Mouse (Mus musculus) embryonic facial prominence, embryonic 11.5 days (tissue): Measurements from ENCODE around the gene Flot1. TPM values are rescaled to one million over a fixed set of nuclear protein-coding genes. Genes with fewer than 3 reads are reported as not detected.
A peak's percentile ranks its signal among the peaks of the same experiment; 100 is the strongest.

Experiments used
- ATAC-seq: fragments of 200-750 bp; cut with Nextera tagmentation; replicated peaks from 2 replicates; pipeline ENCODE4 v1.8.0; 2017; ENCODE audit warnings: low read depth; ENCODE audit not compliant: insufficient number of reproducible peaks, low FRiP score, low TSS enrichment
- DNase-seq: peaks from one replicate; pipeline ENCODE4 v3.0.0-alpha.2; 2015; ENCODE audit warnings: low spot score
- H3K27ac ChIP-seq: fragments of 300-500 bp; sonication (generic); replicated peaks from 2 replicates; pipeline ENCODE4 v1.5.1; 2014; ENCODE audit warnings: mild to moderate bottlenecking, low read depth, low read length, control low read depth
- H3K27me3 ChIP-seq: fragments of 300-500 bp; sonication (generic); 2 replicates; pipeline ENCODE4 v1.6.1; 2014; ENCODE audit warnings: mild to moderate bottlenecking, low read length, moderate library complexity, mixed read lengths; ENCODE audit not compliant: control insufficient read depth, insufficient read depth
- H3K36me3 ChIP-seq: fragments of 300-500 bp; sonication (generic); replicated peaks from 2 replicates; pipeline ENCODE4 v1.6.1; 2014; ENCODE audit warnings: low read depth, mild to moderate bottlenecking, low read length, moderate library complexity, mixed read lengths; ENCODE audit not compliant: control insufficient read depth, insufficient read depth
- H3K4me1 ChIP-seq: fragments of 300-500 bp; sonication (generic); 2 replicates; pipeline ENCODE4 v1.6.1; 2014; ENCODE audit warnings: low read length, mixed read lengths; ENCODE audit not compliant: control insufficient read depth, insufficient read depth
- H3K4me2 ChIP-seq: fragments of 300-500 bp; sonication (generic); 2 replicates; pipeline ENCODE4 v1.6.1; 2014; ENCODE audit warnings: low read depth, mild to moderate bottlenecking, control low read depth, low read length, moderate library complexity
- H3K4me3 ChIP-seq: fragments of 300-500 bp; sonication (generic); 2 replicates; pipeline ENCODE4 v1.5.1; 2014; ENCODE audit warnings: low read depth, low read length, control low read depth
- H3K9ac ChIP-seq: fragments of 300-500 bp; sonication (generic); replicated peaks from 2 replicates; pipeline ENCODE4 v1.6.1; 2014; ENCODE audit warnings: mild to moderate bottlenecking, control low read depth, low read length
- H3K9me3 ChIP-seq: fragments of 300-500 bp; sonication (generic); replicated peaks from 2 replicates; pipeline ENCODE4 v1.6.1; 2016; ENCODE audit warnings: mild to moderate bottlenecking, low read length, inconsistent platforms, mixed read lengths; ENCODE audit not compliant: control insufficient read depth
- WGBS: fragments of 180-500 bp; shearing (Covaris S2); extraction: QIAGEN DNeasy Blood & Tissue Kit; methylation state at CpG from one replicate; pipeline ENCODE4 v1.1.7; 2014; 5-methylcytosine and 5-hydroxymethylcytosine counted together
- polyA plus RNA-seq: library from polyadenylated mRNA; unstranded; fragments of >200 nt; fragmentation: Nextera tagmentation; extraction: Ambion mirVana; gene quantifications from 2 replicates; pipeline ENCODE4 v1.2.1, GENCODE M21; 2014

Gene Flot1
- polyA plus RNA-seq, result 46.7 and 53.8 TPM in 2 replicates

DNA sequence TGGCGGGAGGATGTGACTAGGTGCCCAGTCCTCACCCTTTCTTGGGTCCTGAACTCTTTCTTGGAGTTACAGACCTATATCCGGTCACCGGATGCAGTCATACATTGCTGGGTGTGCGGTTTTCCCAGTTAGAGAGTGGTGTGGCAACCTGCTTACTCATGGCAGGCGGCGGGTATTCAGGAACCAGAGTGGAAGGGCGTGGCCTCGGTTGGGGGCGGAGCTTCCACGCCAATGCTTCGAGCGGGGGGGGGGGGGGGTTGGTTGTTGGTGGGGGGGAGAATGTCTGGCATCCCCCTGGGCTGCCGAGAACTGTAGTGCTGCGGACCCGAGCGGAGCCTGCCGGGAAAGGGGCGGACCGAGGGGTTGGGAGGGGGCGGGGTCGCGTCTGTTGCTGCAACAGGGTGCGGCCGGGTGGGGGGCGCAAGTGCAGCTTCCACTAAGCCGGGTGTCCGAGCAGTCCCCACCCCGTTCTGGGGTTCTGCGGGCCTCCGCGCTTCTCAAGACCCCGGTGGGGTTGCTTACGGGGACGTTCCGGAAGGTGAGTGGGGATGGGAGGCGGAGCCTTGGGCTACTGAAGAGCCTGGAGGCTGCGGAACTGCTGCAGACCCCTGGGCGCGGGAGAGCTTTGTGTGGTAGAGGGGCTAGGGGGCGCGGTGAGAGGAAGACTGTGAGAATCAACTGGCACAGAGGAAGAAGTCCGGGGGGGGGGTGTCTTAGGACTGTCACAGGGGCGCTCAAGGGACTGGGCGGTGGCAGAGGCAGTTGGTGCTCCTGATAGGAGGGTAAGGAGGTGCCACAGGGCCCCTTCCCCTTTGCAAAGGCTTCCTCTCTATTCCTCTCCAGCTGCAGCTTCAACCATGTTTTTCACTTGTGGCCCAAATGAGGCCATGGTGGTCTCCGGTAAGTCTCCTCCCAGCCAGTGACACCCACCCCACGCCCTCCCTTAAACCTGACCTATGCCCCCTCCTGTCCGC is at the start of gene Flot1:
Flot1 (plus strand) TSS at position 267 of the 974 bp plus-strand sequence.
- peak within 1 kb of the TSS; percentile 95 for H3K4me2 ChIP-seq
- peak within 1 kb of the TSS; percentile 65 for H3K9ac ChIP-seq
- WGBS, result under 1% methylated on average over 39 of the region's 47 CpGs
- DNase-seq (peak; percentile 91), ATAC-seq (peak; percentile 86)
- no peaks in the 10 kb centered on the region for H3K9me3 ChIP-seq
- peaks cover 3% of the 10 kb centered on the region for H3K4me1 ChIP-seq
- H3K27ac ChIP-seq, result peak within 1 kb of the TSS; percentile 72
- no peaks in the 10 kb centered on the region; the same call in 1 of the 2 replicates for H3K27me3 ChIP-seq
- no peaks in the 10 kb centered on the region for H3K36me3 ChIP-seq
- H3K4me3 ChIP-seq, result peak within 1 kb of the TSS; percentile 58

GRCm38 (mm10) chr17:35776811-35777609 is 46.0 kb upstream of the Flot1 start:
- Histone ChIP-seq H3K9ac (no peak overlapping the region), H3K27me3 (no peaks in the 10 kb centered on the region), H3K27ac (0 out of 2 replicates have a peak overlapping the region, but pooled peaks have one; percentile 13), H3K4me3 (no peak overlapping the region), H3K4me1 (no peaks in the 10 kb centered on the region), H3K4me2 (no peak overlapping the region), H3K9me3 (no peaks in the 10 kb centered on the region), H3K36me3 (no peaks in the 10 kb centered on the region)
- WGBS, result 47% methylated on average over 13 of the region's 13 CpGs
- DNase-seq (peak; percentile 47), ATAC-seq (no peak; the same call in 1 of the 2 replicates)

DNA sequence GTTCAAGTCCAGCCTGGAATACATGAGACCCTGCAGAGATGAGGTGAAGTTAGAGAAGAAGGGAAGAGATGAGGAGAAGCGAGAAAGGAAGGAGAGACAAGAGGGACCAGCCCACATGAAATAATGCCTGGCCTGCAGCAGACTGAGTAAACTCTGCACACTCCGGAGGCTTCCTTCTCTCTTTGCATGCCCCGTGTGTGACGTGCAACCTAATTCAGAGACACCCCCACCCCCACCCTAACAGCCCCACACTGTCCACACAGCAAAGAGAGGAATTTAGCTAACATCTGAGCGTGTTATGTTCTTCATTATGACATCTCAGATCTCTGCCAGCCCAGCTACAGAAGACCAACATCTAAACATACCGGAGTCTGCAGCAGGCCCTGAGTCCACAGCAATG is 44.1 kb upstream of the Flot1 start:
- Histone ChIP-seq H3K9ac (no peak overlapping the region), H3K4me3 (no peak overlapping the region), H3K27ac (no peak overlapping the region), H3K36me3 (no peaks in the 10 kb centered on the region), H3K4me1 (no peaks in the 10 kb centered on the region), H3K9me3 (no peaks in the 10 kb centered on the region), H3K27me3 (no peaks in the 10 kb centered on the region), H3K4me2 (no peak overlapping the region)
- ATAC-seq (no peak), DNase-seq (no peak)
- 70% methylated on average over 6 of the region's 6 CpGs for WGBS

DNA sequence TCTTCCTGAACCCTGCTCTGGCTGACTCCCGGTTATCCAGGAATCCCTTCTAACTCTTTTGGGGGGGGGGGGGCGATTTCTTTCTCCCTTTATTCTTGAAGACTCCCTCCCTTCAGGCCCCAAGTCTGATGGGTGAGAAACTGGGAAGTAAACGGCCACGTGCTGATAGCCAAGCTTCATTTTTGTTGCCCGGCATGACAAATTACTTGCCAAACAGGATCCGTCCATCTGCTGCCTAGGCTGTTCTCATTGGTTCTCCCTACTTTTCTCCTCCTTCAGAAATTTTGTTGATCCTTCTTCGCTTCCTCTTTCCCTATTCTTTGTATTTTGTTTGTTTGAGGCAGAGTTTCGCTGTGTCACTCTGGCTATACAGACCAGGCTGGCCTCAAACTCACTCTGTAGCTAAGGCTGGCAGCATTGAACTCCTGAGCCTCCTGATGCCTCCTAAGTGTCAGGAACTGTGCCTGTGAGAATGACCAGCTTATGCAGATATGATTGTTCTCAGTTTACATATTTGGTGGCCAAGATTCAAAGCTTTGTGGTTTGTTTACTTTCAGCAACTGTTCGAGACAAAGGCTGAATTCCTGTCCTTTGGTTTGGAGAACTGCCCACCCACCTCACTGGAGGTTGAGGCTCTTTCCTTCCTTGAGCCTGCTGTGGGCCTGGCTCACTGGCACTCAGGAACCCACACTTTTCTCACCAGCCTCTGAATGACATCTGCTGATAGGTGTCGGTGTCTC is 43.4 kb upstream of the Flot1 start:
- H3K4me1 ChIP-seq, result no peaks in the 10 kb centered on the region
- H3K27ac ChIP-seq, result no peak overlapping the region
- no peaks in the 10 kb centered on the region for H3K36me3 ChIP-seq
- WGBS, result 70% methylated on average over 10 of the region's 10 CpGs
- H3K9ac ChIP-seq, result no peak overlapping the region
- no peak overlapping the region for H3K4me3 ChIP-seq
- ATAC-seq, result no peak
- no peaks in the 10 kb centered on the region for H3K9me3 ChIP-seq
- H3K4me2 ChIP-seq, result no peak overlapping the region
- H3K27me3 ChIP-seq, result no peaks in the 10 kb centered on the region
- DNase-seq, result no peak

- Histone ChIP-seq H3K27ac (no peak overlapping the region), H3K4me1 (no peaks in the 10 kb centered on the region), H3K36me3 (no peaks in the 10 kb centered on the region), H3K9ac (no peak overlapping the region), H3K9me3 (no peaks in the 10 kb centered on the region), H3K4me3 (no peak overlapping the region), H3K4me2 (no peak overlapping the region), H3K27me3 (no peaks in the 10 kb centered on the region)
- ATAC-seq (no peak), DNase-seq (no peak)
- 94% methylated on average over 7 of the region's 7 CpGs for WGBS
Observed at GRCm38 (mm10) chr17:35780362-35780761, 42.7 kb upstream of the Flot1 start.

DNA sequence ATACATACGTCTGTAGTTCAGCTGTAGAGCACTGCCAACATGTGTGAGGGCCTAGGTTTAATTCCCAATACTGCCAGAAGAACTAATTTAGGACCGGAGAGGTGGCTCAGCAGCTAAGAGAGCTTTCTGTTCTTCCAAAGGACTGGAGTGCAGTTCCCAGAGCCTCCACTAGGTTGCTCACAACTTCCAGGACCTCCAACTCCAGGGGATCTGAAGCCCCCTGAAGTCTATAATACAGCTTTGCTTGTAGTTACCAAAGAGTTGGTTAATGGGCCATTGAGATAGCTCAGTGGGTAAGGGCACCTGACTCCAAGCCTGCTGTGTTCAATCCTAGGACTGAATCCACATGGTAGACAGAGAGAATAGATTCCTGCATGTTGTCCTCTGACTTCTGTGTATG is 40.6 kb upstream of the Flot1 start:
- DNase-seq, result peak; percentile 39
- H3K4me3 ChIP-seq, result no peak overlapping the region
- no peak overlapping the region for H3K4me2 ChIP-seq
- no peaks in the 10 kb centered on the region for H3K27me3 ChIP-seq
- WGBS, result 65% methylated on average over 2 of the region's 2 CpGs
- H3K9ac ChIP-seq, result no peak overlapping the region
- no peaks in the 10 kb centered on the region for H3K4me1 ChIP-seq
- H3K27ac ChIP-seq, result no peak overlapping the region
- no peak for ATAC-seq
- no peaks in the 10 kb centered on the region for H3K36me3 ChIP-seq
- no peaks in the 10 kb centered on the region for H3K9me3 ChIP-seq

- no peak for DNase-seq
- Histone ChIP-seq H3K4me1 (no peaks in the 10 kb centered on the region), H3K9ac (no peak overlapping the region), H3K27ac (no peak overlapping the region), H3K27me3 (no peaks in the 10 kb centered on the region), H3K9me3 (no peaks in the 10 kb centered on the region), H3K36me3 (no peaks in the 10 kb centered on the region), H3K4me3 (no peak overlapping the region), H3K4me2 (no peak overlapping the region)
- no peak for ATAC-seq
- WGBS, result 88% methylated on average over 5 of the region's 5 CpGs
Observed at GRCm38 (mm10) chr17:35782924-35783323, 40.1 kb upstream of the Flot1 start.
